Mouse (Mus musculus): Measurements from ENCODE around the gene Casp3.
A peak's percentile ranks its signal among the peaks of the same experiment; 100 is the strongest.

- TF ChIP-seq CTCF (IDR thresholded peaks at IDR 0.05; ENCODE audit: low read depth) (no peak), EP300 (IDR thresholded peaks at IDR 0.05; ENCODE audit: low read depth) (peak; percentile 92)
Observed at GRCm38 (mm10) chr8:46588663-46589062, 28.4 kb upstream of the Casp3 start.
